ENCODE assay signal across 18 mouse cellular contexts in genomic region chr13:12042891-12043491, GRCm38 (mm10).
DNase-seq lines count a peak whose midpoint lies in the region; TF ChIP-seq lines count a peak whose summit lies in the region.
"Had no signal": no experiment of that assay in that cellular context is flagged by ENCODE, and none has a peak within 500 bp of the region (broad histone marks: within the 10 kb centered on the region; RNA-seq: fewer than 3 reads in every experiment).

No protein-coding gene starts in this region.

- H3K27ac ChIP-seq in layer of hippocampus, adult 2 months, result 0 out of 2 replicates have a peak overlapping the region, but pooled peaks have one; percentile 20
- H3K27ac ChIP-seq: embryonic facial prominence, embryonic 13.5 days; gastrocnemius, adult 2 months; heart, embryonic 15.5 days; midbrain, embryonic 10.5 days; neural tube, embryonic 13.5 days; stomach, postnatal 0 days had no signal

- H3K4me3 ChIP-seq in layer of hippocampus, adult 2 months, result no peak overlapping the region
- H3K4me3 ChIP-seq: embryonic facial prominence, embryonic 13.5 days; gastrocnemius, adult 2 months; heart, embryonic 15.5 days; midbrain, embryonic 10.5 days; myocyte; neural tube, embryonic 13.5 days had no signal

- intact Hi-C loops in gastrocnemius, postnatal 14 days (cut with DNase I; ENCODE audit: low total_unique reads), result no loop called here

- peak; percentile 85 for DNase-seq in heart, adult 11 months
- DNase-seq in heart, adult 18-20 months, result no peak
- DNase-seq in layer of hippocampus, adult 2 months (ENCODE audit: low spot score in 2 of 2), result no peak
- no peak for DNase-seq in layer of hippocampus, adult 11-12 months (ENCODE audit: low spot score)
- peak; percentile 78 to 81 for DNase-seq in cerebellum, adult 18-20 months
- DNase-seq in cerebellum, postnatal 14 days, result peak; percentile 68 to 84
- no peak for DNase-seq in gastrocnemius, postnatal 14 days
- no peak for DNase-seq in gastrocnemius, postnatal 4 days (ENCODE audit: low spot score in 2 of 2)
- DNase-seq: adrenal gland, postnatal 10 days; gastrocnemius, adult 2 months; kidney, adult 18-20 months; lung, postnatal 4 days had no signal

- TF ChIP-seq CTCF in layer of hippocampus, adult 2 months (conservative IDR thresholded peaks at IDR 0.05), result no peak

Comparison
In these comparisons a context has a peak if more than half of its experiments do, and no peak if none do; other contexts are left out.
1. DNase-seq: peak in heart, adult 11 months (single experiment), cerebellum, adult 18-20 months (2 of 2) and cerebellum, postnatal 14 days (2 of 2); none in heart, adult 18-20 months (0 of 2), layer of hippocampus, adult 2 months (0 of 2), layer of hippocampus, adult 11-12 months (single experiment), gastrocnemius, postnatal 14 days (single experiment) and gastrocnemius, postnatal 4 days (0 of 2).